Mouse (Mus musculus): ENCODE results near the gene Mapk8ip2. TPM values are rescaled to one million over a fixed set of nuclear protein-coding genes. Genes with fewer than 3 reads are reported as not detected.
A peak's percentile ranks its signal among the peaks of the same experiment; 100 is the strongest.

Gene Mapk8ip2
- 101 and 108 TPM in 2 replicates for total RNA-seq (2014; rRNA removed)
- polyA plus RNA-seq (2015; fragmentation: Nextera tagmentation; extraction: Ambion mirVana): 64.7 and 67.8 TPM in 2 replicates

DNA sequence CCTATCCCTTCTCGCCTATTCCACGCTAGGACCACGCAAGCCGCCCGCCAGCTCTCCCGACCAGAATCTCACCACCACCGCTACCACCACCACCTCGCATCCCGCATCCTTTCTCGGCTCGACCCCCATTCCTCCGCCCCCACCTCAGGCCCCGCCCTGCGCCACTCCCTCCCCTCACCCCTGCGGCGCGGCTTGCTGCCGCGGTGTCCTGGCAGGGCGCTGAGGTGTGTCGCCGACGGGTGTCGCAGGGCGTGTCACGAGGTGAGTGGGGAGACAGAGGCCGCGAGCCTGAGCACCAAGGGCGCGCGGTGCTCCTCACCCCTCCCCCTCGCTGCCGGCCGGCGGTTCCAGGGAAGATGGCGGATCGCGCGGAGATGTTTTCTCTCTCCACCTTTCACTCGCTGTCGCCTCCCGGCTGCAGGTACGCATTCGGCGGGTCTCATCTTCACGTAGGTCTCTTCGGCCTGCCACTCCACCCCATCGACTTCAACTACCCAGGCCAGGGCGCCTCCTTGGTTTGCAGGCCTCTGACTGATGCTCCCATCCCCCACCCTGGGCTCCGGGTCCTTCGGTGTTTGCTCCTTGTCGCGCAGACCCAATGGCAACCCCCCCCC is at the start of gene Mapk8ip2:
Mapk8ip2 (plus strand) TSS at position 49 of the 614 bp plus-strand sequence.
- WGBS: under 1% methylated on average over 52 of the region's 53 CpGs
- peaks cover 9% of the 10 kb centered on the region for H3K4me1 ChIP-seq (ENCODE audit: insufficient read depth, low read length)
- peak within 1 kb of the TSS; percentile 66 for H3K4me3 ChIP-seq (ENCODE audit: low read length)
- H3K4me2 ChIP-seq (ENCODE audit: low read depth, low read length): peak within 1 kb of the TSS; percentile 75
- H3K27ac ChIP-seq: peak within 1 kb of the TSS; percentile 90
- peak within 1 kb of the TSS; percentile 80 for H3K9ac ChIP-seq (replicated peaks; ENCODE audit: low read length)
- H3K9me3 ChIP-seq (ENCODE audit: low read length): no peaks in the 10 kb centered on the region
- TF ChIP-seq CTCF (IDR thresholded peaks at IDR 0.05; ENCODE audit: low read depth): no peak
- H3K36me3 ChIP-seq (ENCODE audit: insufficient read depth, low read length): peaks cover 23% of the 10 kb centered on the region
- DNase-seq (ENCODE audit: low spot score) (peak; percentile 73), ATAC-seq (peak; percentile 80)
- no peaks in the 10 kb centered on the region for H3K27me3 ChIP-seq (ENCODE audit: insufficient read depth, low read length)

DNA sequence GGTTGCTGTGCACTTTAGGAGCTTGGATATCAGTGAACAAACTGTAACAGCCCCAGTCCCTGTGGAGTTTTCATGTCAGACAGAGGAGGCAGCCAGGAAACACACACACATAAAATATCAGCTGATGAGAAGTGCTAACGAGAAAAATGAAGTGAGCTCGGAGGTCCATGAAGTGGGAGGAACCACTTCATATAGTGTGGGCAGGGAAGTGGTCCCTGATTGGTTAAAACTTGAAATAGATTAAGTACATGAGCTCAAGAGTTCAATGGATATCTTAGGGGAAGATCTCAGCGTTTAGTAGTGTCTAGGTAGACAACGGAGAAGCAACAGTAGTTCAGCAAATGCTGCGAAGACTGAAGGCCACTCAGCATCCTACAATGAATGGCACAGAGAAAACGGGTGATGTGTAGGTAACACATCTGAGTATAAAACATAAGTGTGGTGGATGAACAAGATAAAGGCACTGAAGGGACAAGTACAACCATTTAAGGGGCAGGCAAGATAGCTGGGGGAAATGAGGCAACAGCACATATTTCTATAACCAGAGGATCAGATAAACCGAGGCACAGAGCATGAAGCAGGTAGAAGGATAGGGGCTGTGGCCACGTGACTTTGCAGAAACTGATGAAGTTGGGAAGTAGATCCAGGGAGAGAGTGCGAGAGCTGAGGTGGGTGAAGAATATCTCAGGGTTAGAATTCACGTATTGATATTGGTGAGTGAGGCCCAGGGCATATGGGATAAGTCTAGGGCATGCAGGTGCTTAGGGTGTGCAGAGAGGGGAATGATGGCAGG is 48.7 kb upstream of the Mapk8ip2 start:
- ATAC-seq (no peak), DNase-seq (ENCODE audit: low spot score) (no peak)
- Histone ChIP-seq H3K9me3 (ENCODE audit: low read length) (peaks cover 5% of the 10 kb centered on the region), H3K27me3 (ENCODE audit: insufficient read depth, low read length) (no peaks in the 10 kb centered on the region), H3K4me1 (ENCODE audit: insufficient read depth, low read length) (no peaks in the 10 kb centered on the region), H3K27ac (no peak overlapping the region), H3K4me2 (ENCODE audit: low read depth, low read length) (no peak overlapping the region), H3K36me3 (ENCODE audit: insufficient read depth, low read length) (no peaks in the 10 kb centered on the region), H3K4me3 (ENCODE audit: low read length) (no peak overlapping the region), H3K9ac (replicated peaks; ENCODE audit: low read length) (no peak overlapping the region)
- no peak for TF ChIP-seq CTCF (IDR thresholded peaks at IDR 0.05; ENCODE audit: low read depth)
- WGBS: 86% methylated on average over 10 of the region's 10 CpGs

DNA sequence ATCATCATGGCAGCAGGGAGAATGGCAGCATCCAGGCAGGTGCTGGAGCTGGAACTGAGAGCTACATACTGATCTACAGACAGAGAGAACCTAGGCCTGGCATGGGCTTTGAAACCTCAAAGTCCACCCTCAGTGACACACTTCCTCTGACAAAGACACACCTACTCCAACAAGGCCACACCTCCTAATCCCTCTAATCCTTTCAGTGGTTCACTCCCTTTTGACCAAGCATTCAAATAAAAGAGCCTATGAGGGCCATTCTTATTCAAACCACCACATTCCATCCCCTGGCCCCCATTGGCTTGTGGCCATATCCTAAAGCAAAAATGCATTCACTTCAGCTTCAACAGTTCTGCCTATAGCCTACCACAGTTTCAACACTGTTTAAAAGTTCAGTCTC is 47.0 kb upstream of the Mapk8ip2 start:
- Histone ChIP-seq H3K4me1 (ENCODE audit: insufficient read depth, low read length) (no peaks in the 10 kb centered on the region), H3K27me3 (ENCODE audit: insufficient read depth, low read length) (no peaks in the 10 kb centered on the region), H3K36me3 (ENCODE audit: insufficient read depth, low read length) (no peaks in the 10 kb centered on the region), H3K4me3 (ENCODE audit: low read length) (no peak overlapping the region), H3K4me2 (ENCODE audit: low read depth, low read length) (no peak overlapping the region), H3K9me3 (ENCODE audit: low read length) (peaks cover 5% of the 10 kb centered on the region), H3K9ac (replicated peaks; ENCODE audit: low read length) (no peak overlapping the region), H3K27ac (no peak overlapping the region)
- no peak for TF ChIP-seq CTCF (IDR thresholded peaks at IDR 0.05; ENCODE audit: low read depth)
- DNase-seq (ENCODE audit: low spot score) (no peak), ATAC-seq (no peak)

DNA sequence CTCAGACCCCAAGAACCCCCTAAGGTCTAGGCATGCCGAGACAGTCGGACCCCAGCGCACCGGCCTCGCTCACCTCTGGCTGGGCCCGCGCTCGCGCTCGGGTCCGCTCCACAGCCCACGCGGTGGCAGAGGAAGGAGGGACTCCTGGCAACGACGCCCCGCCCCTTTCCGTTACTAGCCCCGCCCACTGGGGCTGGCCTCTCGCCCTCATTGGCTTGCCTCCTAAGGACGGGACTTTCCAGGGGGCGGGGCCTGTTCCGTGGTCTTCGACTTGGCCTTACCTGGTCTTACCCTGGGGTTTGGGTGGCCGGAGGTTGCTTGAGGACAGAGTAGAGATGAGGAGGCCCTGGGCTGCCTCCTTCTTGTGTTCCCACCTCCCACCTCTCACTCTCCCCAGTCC is 43.6 kb upstream of the Mapk8ip2 start, which contains the start of gene Syce3:
Syce3 (minus strand) TSS at position 386 of the 400 bp plus-strand sequence.
- no peak within 1 kb of the TSS for H3K4me2 ChIP-seq (ENCODE audit: low read depth, low read length)
- no peak for TF ChIP-seq CTCF (IDR thresholded peaks at IDR 0.05; ENCODE audit: low read depth)
- H3K9me3 ChIP-seq (ENCODE audit: low read length): peaks cover 5% of the 10 kb centered on the region
- no peak for DNase-seq (ENCODE audit: low spot score)
- WGBS: 89% methylated on average over 22 of the region's 24 CpGs
- H3K9ac ChIP-seq (replicated peaks; ENCODE audit: low read length): no peak within 1 kb of the TSS
- H3K4me1 ChIP-seq (ENCODE audit: insufficient read depth, low read length): no peaks in the 10 kb centered on the region
- H3K27me3 ChIP-seq (ENCODE audit: insufficient read depth, low read length): no peaks in the 10 kb centered on the region
- ATAC-seq: no peak
- no peaks in the 10 kb centered on the region for H3K36me3 ChIP-seq (ENCODE audit: insufficient read depth, low read length)
- H3K27ac ChIP-seq: no peak within 1 kb of the TSS
- no peak within 1 kb of the TSS for H3K4me3 ChIP-seq (ENCODE audit: low read length)

DNA sequence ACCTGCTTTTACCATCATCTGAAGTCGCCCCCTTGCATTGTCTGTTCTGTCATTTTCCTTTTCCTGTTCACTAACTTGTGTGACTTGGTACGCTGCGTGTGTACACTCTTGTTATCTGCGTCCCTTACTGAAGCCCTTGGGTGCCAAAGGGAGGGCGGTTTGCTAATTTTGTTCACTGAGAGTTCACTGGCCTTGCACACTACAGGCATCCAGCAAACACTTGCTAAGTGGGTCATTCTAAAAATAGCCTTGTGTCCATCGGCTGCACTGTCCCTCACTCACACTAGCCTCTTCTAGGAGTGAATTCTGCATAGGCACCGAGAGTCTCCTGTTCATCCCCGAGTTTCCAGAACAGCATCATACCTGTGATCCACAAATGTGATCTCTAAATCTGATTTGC is 38.4 kb upstream of the Mapk8ip2 start:
- H3K27me3 ChIP-seq (ENCODE audit: insufficient read depth, low read length): no peaks in the 10 kb centered on the region
- no peaks in the 10 kb centered on the region for H3K4me1 ChIP-seq (ENCODE audit: insufficient read depth, low read length)
- H3K36me3 ChIP-seq (ENCODE audit: insufficient read depth, low read length): peaks cover 27% of the 10 kb centered on the region; the same call in 1 of the 2 replicates
- H3K4me3 ChIP-seq (ENCODE audit: low read length): no peak overlapping the region
- no peak overlapping the region for H3K9ac ChIP-seq (replicated peaks; ENCODE audit: low read length)
- H3K9me3 ChIP-seq (ENCODE audit: low read length): no peaks in the 10 kb centered on the region
- no peak for TF ChIP-seq CTCF (IDR thresholded peaks at IDR 0.05; ENCODE audit: low read depth)
- DNase-seq (ENCODE audit: low spot score) (no peak), ATAC-seq (no peak)
- H3K27ac ChIP-seq: no peak overlapping the region
- no peak overlapping the region for H3K4me2 ChIP-seq (ENCODE audit: low read depth, low read length)
- 87% methylated on average over 8 of the region's 8 CpGs for WGBS

DNA sequence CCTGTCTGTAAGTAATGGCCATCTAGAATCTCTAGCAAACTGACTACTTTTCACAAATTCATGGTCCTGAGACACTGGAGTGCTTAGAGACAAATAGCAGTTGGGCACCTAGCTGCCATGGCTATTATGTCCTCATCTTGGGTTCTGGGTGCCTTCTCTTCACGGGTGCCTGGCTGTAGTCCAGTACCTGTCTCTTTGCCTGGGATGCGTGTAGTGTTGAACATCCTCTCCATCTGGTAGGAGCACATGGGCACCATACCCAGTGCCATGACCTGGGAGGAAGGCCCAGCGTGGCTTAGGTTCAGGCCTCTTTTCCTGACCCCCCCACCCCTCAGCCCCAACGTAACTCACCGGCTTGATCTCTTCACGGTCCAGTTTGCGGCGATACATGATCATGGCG is 31.8 kb upstream of the Mapk8ip2 start:
- H3K4me2 ChIP-seq (ENCODE audit: low read depth, low read length): no peak overlapping the region
- no peak overlapping the region for H3K27ac ChIP-seq
- WGBS: 95% methylated on average over 9 of the region's 9 CpGs
- ATAC-seq: no peak
- TF ChIP-seq CTCF (IDR thresholded peaks at IDR 0.05; ENCODE audit: low read depth): no peak
- H3K9ac ChIP-seq (replicated peaks; ENCODE audit: low read length): no peak overlapping the region
- no peaks in the 10 kb centered on the region for H3K9me3 ChIP-seq (ENCODE audit: low read length)
- H3K4me3 ChIP-seq (ENCODE audit: low read length): no peak overlapping the region
- DNase-seq (ENCODE audit: low spot score): no peak
- no peaks in the 10 kb centered on the region for H3K4me1 ChIP-seq (ENCODE audit: insufficient read depth, low read length)
- H3K36me3 ChIP-seq (ENCODE audit: insufficient read depth, low read length): peaks cover 36% of the 10 kb centered on the region
- no peaks in the 10 kb centered on the region for H3K27me3 ChIP-seq (ENCODE audit: insufficient read depth, low read length)

DNA sequence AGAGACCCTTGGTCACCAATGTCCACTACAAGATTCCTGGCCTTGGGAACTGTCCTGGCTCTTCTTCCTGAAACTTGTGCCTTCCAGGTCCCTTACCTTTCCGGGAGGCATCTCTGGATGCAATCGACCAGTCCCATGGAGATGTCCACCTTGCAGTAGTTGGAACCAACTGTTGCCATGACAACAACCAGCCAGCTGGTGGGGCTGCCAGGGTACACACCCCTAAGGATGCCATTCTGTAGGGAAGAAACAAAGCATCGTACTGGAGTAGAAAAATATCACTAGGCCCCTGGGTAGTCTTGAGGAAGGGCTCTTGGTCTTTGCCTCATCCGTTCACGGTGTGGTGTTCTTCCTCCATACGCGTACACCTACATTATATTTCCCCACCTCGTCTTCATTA is 29.1 kb upstream of the Mapk8ip2 start:
- Histone ChIP-seq H3K4me3 (ENCODE audit: low read length) (no peak overlapping the region), H3K9me3 (ENCODE audit: low read length) (no peaks in the 10 kb centered on the region), H3K36me3 (ENCODE audit: insufficient read depth, low read length) (peaks cover 22% of the 10 kb centered on the region)

More for the DNA sequence above, 29.1 kb upstream of the Mapk8ip2 start:
- no peak for DNase-seq (ENCODE audit: low spot score)
- TF ChIP-seq CTCF (IDR thresholded peaks at IDR 0.05; ENCODE audit: low read depth): no peak
- Histone ChIP-seq H3K9ac (replicated peaks; ENCODE audit: low read length) (no peak overlapping the region), H3K27me3 (ENCODE audit: insufficient read depth, low read length) (no peaks in the 10 kb centered on the region), H3K4me1 (ENCODE audit: insufficient read depth, low read length) (peaks cover 8% of the 10 kb centered on the region; the same call in 1 of the 2 replicates), H3K27ac (no peak overlapping the region), H3K4me2 (ENCODE audit: low read depth, low read length) (no peak overlapping the region)
- 80% methylated on average over 8 of the region's 8 CpGs for WGBS
- ATAC-seq: no peak
